Mouse (Mus musculus) intestine, embryonic 15.5 days (tissue): ENCODE results near the gene Liph. TPM values are rescaled to one million over a fixed set of nuclear protein-coding genes. Genes with fewer than 3 reads are reported as not detected.

ENCODE experiments used
- ATAC-seq: fragments of 200-750 bp; cut with Nextera tagmentation; 2 replicates; pipeline ENCODE4 v1.8.0; 2017; ENCODE audit warnings: moderate TSS enrichment, moderate library complexity
- H3K27ac ChIP-seq: fragments of 300-500 bp; sonication (generic); 2 replicates; pipeline ENCODE4 v1.5.1; 2015; ENCODE audit warnings: mild to moderate bottlenecking, inconsistent platforms
- H3K27me3 ChIP-seq: fragments of 300-500 bp; sonication (generic); replicated peaks from 2 replicates; pipeline ENCODE4 v1.6.1; 2015; ENCODE audit warnings: inconsistent platforms
- H3K36me3 ChIP-seq: fragments of 300-500 bp; sonication (generic); 2 replicates; pipeline ENCODE4 v1.6.1; 2015; ENCODE audit warnings: inconsistent platforms
- H3K4me1 ChIP-seq: fragments of 300-500 bp; sonication (generic); replicated peaks from 2 replicates; pipeline ENCODE4 v1.6.1; 2015; ENCODE audit warnings: inconsistent platforms
- H3K4me2 ChIP-seq: fragments of 300-500 bp; sonication (generic); replicated peaks from 2 replicates; pipeline ENCODE4 v1.6.1; 2015; ENCODE audit warnings: mild to moderate bottlenecking, inconsistent platforms
- H3K4me3 ChIP-seq: fragments of 300-500 bp; sonication (generic); replicated peaks from 2 replicates; pipeline ENCODE4 v1.5.1; 2015; ENCODE audit warnings: inconsistent platforms
- H3K9ac ChIP-seq: fragments of 300-500 bp; sonication (generic); 2 replicates; pipeline ENCODE4 v1.6.1; 2015; ENCODE audit warnings: inconsistent platforms
- H3K9me3 ChIP-seq: fragments of 300-500 bp; sonication (generic); 2 replicates; pipeline ENCODE4 v1.6.1; 2016; ENCODE audit warnings: inconsistent platforms
- WGBS: fragments of 180-500 bp; shearing (Covaris S2); methylation state at CpG from one replicate; pipeline ENCODE4 v1.1.7; 2015; 5-methylcytosine and 5-hydroxymethylcytosine counted together
- polyA plus RNA-seq: library from polyadenylated mRNA; unstranded; fragments of >200 nt; fragmentation: Nextera tagmentation; extraction: Ambion mirVana; gene quantifications from 2 replicates; pipeline ENCODE4 v1.2.1, GENCODE M21; 2015

Liph gene
- 23.1 and 24.3 TPM in 2 replicates for polyA plus RNA-seq

GRCm38 (mm10) chr16:21995304-21995703, at the start of gene Liph:
TSS of gene Liph (minus strand) at chr16:21995663.
- Histone ChIP-seq H3K9ac (peak within 1 kb of the TSS; percentile 36; the same call in 1 of the 2 replicates), H3K27ac (peak within 1 kb of the TSS; percentile 85)
- WGBS = 8% methylated on average over 16 of the region's 16 CpGs

DNA sequence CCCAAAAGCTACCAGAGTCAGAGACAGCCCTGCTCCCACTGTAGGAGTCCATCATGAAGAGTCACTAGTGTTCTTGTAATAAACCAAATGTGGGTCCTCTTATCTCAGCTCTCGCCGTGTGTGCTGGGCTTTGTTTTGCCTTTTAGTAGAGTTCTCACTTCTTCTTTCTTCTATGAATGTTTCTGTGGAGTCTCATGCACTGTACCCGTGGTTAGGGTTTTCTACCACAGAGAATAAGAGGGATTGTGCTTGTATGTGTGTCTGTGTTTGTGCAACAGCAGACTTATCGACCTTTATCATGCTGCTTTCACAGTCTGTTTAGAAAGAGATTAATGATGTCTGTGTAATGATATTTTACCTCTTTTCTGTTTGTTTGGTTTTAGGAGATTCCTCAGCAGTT, 48.4 kb upstream of the Liph start:
- Histone ChIP-seq H3K36me3 (peaks cover 12% of the 10 kb centered on the region), H3K4me1 (no peaks in the 10 kb centered on the region), H3K4me3 (no peak overlapping the region), H3K27me3 (no peaks in the 10 kb centered on the region), H3K27ac (no peak overlapping the region), H3K9me3 (no peaks in the 10 kb centered on the region), H3K9ac (no peak overlapping the region), H3K4me2 (no peak overlapping the region)
- WGBS = 62% methylated on average over 4 of the region's 4 CpGs
- no peak for ATAC-seq

More at GRCm38 (mm10) chr16:21995304-21995703, at the start of gene Liph:
- no peaks in the 10 kb centered on the region for H3K9me3 ChIP-seq
- H3K4me2 ChIP-seq = peak within 1 kb of the TSS; percentile 45
- ATAC-seq = peak; percentile 34
- no peaks in the 10 kb centered on the region for H3K27me3 ChIP-seq
- 0 out of 2 replicates have a peak, but pooled peaks cover 3% of the 10 kb centered on the region for H3K4me1 ChIP-seq
- no peaks in the 10 kb centered on the region for H3K36me3 ChIP-seq
- H3K4me3 ChIP-seq = peak within 1 kb of the TSS; percentile 20

- Histone ChIP-seq H3K9me3 (no peaks in the 10 kb centered on the region), H3K27ac (no peak overlapping the region), H3K9ac (no peak overlapping the region), H3K4me3 (no peak overlapping the region), H3K27me3 (no peaks in the 10 kb centered on the region), H3K4me1 (no peaks in the 10 kb centered on the region), H3K4me2 (no peak overlapping the region), H3K36me3 (peaks cover 12% of the 10 kb centered on the region)
- WGBS = 94% methylated on average over 1 of the region's 1 CpGs
- no peak for ATAC-seq
These were observed 44.5 kb upstream of the Liph start for GRCm38 (mm10) chr16:22039978-22040377.

- no peaks in the 10 kb centered on the region for H3K27me3 ChIP-seq
- H3K9ac ChIP-seq = no peak overlapping the region
- 85% methylated on average over 10 of the region's 10 CpGs for WGBS
- H3K4me2 ChIP-seq = no peak overlapping the region
- H3K36me3 ChIP-seq = peaks cover 4% of the 10 kb centered on the region
- no peak overlapping the region for H3K4me3 ChIP-seq
- no peak for ATAC-seq
- H3K27ac ChIP-seq = no peak overlapping the region
- no peaks in the 10 kb centered on the region for H3K4me1 ChIP-seq
- no peaks in the 10 kb centered on the region for H3K9me3 ChIP-seq
These were observed 43.1 kb upstream of the Liph start for GRCm38 (mm10) chr16:22038554-22038953.

- WGBS = 90% methylated on average over 5 of the region's 5 CpGs
- Histone ChIP-seq H3K27ac (no peak overlapping the region), H3K36me3 (peaks cover 14% of the 10 kb centered on the region)
These were observed 32.0 kb upstream of the Liph start for GRCm38 (mm10) chr16:22027474-22027873.

DNA sequence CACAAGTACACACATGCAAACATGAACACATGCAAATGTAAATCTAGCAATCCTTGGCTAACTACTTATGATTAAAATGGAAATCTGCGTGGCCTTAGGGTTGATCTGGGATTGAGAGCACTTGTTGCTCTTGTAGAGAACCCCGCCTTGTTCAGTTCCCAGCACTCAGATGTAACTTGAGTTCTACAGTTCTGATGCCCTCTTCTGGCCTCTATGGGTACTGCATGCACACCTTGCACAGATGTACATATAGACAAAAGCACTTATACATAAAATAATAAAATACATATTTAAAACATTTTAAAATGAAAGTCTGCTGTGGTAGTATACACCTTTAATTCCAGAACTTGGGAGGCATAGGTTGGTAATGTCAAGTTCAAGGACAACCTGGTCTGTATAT, 26.7 kb upstream of the Liph start:
- H3K4me1 ChIP-seq = no peaks in the 10 kb centered on the region
- no peak overlapping the region for H3K9ac ChIP-seq
- H3K9me3 ChIP-seq = no peaks in the 10 kb centered on the region
- H3K27me3 ChIP-seq = no peaks in the 10 kb centered on the region
- WGBS = 96% methylated on average over 2 of the region's 2 CpGs
- no peak overlapping the region for H3K27ac ChIP-seq
- H3K4me2 ChIP-seq = no peak overlapping the region
- peaks cover 19% of the 10 kb centered on the region for H3K36me3 ChIP-seq
- H3K4me3 ChIP-seq = no peak overlapping the region
- ATAC-seq = no peak

More at GRCm38 (mm10) chr16:22027474-22027873, 32.0 kb upstream of the Liph start:
- no peaks in the 10 kb centered on the region for H3K9me3 ChIP-seq
- ATAC-seq = no peak; the same call in 1 of the 2 replicates
- no peaks in the 10 kb centered on the region for H3K4me1 ChIP-seq
- no peak overlapping the region for H3K4me2 ChIP-seq
- H3K4me3 ChIP-seq = no peak overlapping the region
- H3K9ac ChIP-seq = no peak overlapping the region
- no peaks in the 10 kb centered on the region for H3K27me3 ChIP-seq

- H3K4me1 ChIP-seq = no peaks in the 10 kb centered on the region
- no peak overlapping the region for H3K4me2 ChIP-seq
- ATAC-seq = no peak
- no peak overlapping the region for H3K4me3 ChIP-seq
- H3K9me3 ChIP-seq = no peaks in the 10 kb centered on the region
- 88% methylated on average over 1 of the region's 1 CpGs for WGBS
- no peak overlapping the region for H3K27ac ChIP-seq
- peaks cover 13% of the 10 kb centered on the region for H3K36me3 ChIP-seq
- H3K9ac ChIP-seq = no peak overlapping the region
- no peaks in the 10 kb centered on the region for H3K27me3 ChIP-seq
These were observed 20.1 kb upstream of the Liph start for GRCm38 (mm10) chr16:22015569-22015968.

DNA sequence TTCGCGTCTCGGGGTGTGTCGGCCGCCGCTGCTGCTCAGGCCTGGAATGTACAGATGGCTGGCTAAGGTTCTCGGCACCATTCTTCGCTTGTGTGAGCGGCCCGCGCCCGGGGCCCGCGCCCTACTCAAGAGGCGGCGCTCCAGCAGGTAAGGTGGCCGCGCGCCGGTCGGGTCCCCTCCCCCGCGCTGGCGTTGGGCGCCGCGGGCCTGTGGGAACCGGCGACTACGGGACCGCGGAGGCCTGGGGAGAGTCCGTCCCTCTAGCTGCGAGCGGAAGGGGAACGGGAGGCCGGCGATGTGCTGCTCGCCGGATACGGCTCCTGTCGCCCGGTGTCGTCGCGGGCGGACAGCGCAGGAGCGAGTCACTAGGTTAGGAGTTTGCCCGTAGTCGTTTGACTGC, 14.1 kb upstream of the Liph start:
- peak overlapping the region; percentile 66 for H3K27ac ChIP-seq
- H3K27me3 ChIP-seq = no peaks in the 10 kb centered on the region
- ATAC-seq = peak; percentile 80
- H3K4me2 ChIP-seq = peak overlapping the region; percentile 69
- peak overlapping the region; percentile 85 for H3K4me3 ChIP-seq
- no peaks in the 10 kb centered on the region for H3K36me3 ChIP-seq
- H3K9me3 ChIP-seq = no peaks in the 10 kb centered on the region
- H3K9ac ChIP-seq = peak overlapping the region; percentile 84
- under 1% methylated on average over 51 of the region's 51 CpGs for WGBS
- H3K4me1 ChIP-seq = peaks cover 4% of the 10 kb centered on the region; the same call in 1 of the 2 replicates

- Histone ChIP-seq H3K4me3 (peak within 1 kb of the TSS; percentile 85), H3K27ac (peak within 1 kb of the TSS; percentile 66), H3K9me3 (no peaks in the 10 kb centered on the region), H3K4me1 (peaks cover 4% of the 10 kb centered on the region; the same call in 1 of the 2 replicates), H3K9ac (peak within 1 kb of the TSS; percentile 84), H3K4me2 (peak within 1 kb of the TSS; percentile 69), H3K36me3 (no peaks in the 10 kb centered on the region), H3K27me3 (no peaks in the 10 kb centered on the region)
- 0% methylated on average over 45 of the region's 45 CpGs for WGBS
- ATAC-seq = peak; percentile 99
These were observed 13.7 kb upstream of the Liph start, which contains the start of gene Senp2 for GRCm38 (mm10) chr16:22009099-22009584. TSS of gene Senp2 (plus strand) at chr16:22009484.

GRCm38 (mm10) chr16:22001606-22002005, 6.1 kb upstream of the Liph start:
- Histone ChIP-seq H3K27me3 (no peaks in the 10 kb centered on the region), H3K4me1 (0 out of 2 replicates have a peak, but pooled peaks cover 4% of the 10 kb centered on the region), H3K4me2 (no peak overlapping the region), H3K9ac (no peak overlapping the region), H3K9me3 (no peaks in the 10 kb centered on the region), H3K4me3 (no peak overlapping the region), H3K36me3 (no peaks in the 10 kb centered on the region), H3K27ac (peak overlapping the region; percentile 9; the same call in 1 of the 2 replicates)
- ATAC-seq = peak; percentile 62
- 46% methylated on average over 3 of the region's 3 CpGs for WGBS

- Histone ChIP-seq H3K27ac (peak overlapping the region; percentile 9; the same call in 1 of the 2 replicates), H3K36me3 (no peaks in the 10 kb centered on the region)
These were observed 5.7 kb upstream of the Liph start for GRCm38 (mm10) chr16:22001172-22001571.

GRCm38 (mm10) chr16:21999941-22000690, 4.7 kb upstream of the Liph start:
- H3K4me3 ChIP-seq = no peak overlapping the region
- 0 out of 2 replicates have a peak, but pooled peaks cover 6% of the 10 kb centered on the region for H3K4me1 ChIP-seq
- ATAC-seq = no peak
- no peak overlapping the region for H3K27ac ChIP-seq
- no peak overlapping the region for H3K9ac ChIP-seq
- WGBS = 69% methylated on average over 4 of the region's 4 CpGs
- H3K27me3 ChIP-seq = no peaks in the 10 kb centered on the region
- H3K4me2 ChIP-seq = no peak overlapping the region
- no peaks in the 10 kb centered on the region for H3K36me3 ChIP-seq
- no peaks in the 10 kb centered on the region for H3K9me3 ChIP-seq

More at GRCm38 (mm10) chr16:22001172-22001571, 5.7 kb upstream of the Liph start:
- Histone ChIP-seq H3K9ac (no peak overlapping the region), H3K9me3 (no peaks in the 10 kb centered on the region), H3K27me3 (no peaks in the 10 kb centered on the region), H3K4me3 (no peak overlapping the region), H3K4me1 (0 out of 2 replicates have a peak, but pooled peaks cover 6% of the 10 kb centered on the region), H3K4me2 (no peak overlapping the region)
- ATAC-seq = no peak
- WGBS = 69% methylated on average over 4 of the region's 4 CpGs
